Mouse (Mus musculus): ENCODE measurements at regions not wholly inside any gene's neighbourhood (a gene's known extent, or its start where the extent isn't known, plus 50 kb on each side); places are given as distances from the start of the nearest gene placed in this dataset.

GRCm38 (mm10) chr16:14827008-14827407 lies 79.4 kb upstream of the Efcab1 start:
- no peak for TF ChIP-seq POLR2A (IDR thresholded peaks at IDR 0.05; ENCODE audit: low read depth, low read length)
- no peak for TF ChIP-seq CTCF (conservative IDR thresholded peaks at IDR 0.05; ENCODE audit: insufficient read depth, insufficient read length, low read depth, low read length)
